Comparison of ENCODE assay signal across 7 mouse cellular contexts in the genomic region with DNA sequence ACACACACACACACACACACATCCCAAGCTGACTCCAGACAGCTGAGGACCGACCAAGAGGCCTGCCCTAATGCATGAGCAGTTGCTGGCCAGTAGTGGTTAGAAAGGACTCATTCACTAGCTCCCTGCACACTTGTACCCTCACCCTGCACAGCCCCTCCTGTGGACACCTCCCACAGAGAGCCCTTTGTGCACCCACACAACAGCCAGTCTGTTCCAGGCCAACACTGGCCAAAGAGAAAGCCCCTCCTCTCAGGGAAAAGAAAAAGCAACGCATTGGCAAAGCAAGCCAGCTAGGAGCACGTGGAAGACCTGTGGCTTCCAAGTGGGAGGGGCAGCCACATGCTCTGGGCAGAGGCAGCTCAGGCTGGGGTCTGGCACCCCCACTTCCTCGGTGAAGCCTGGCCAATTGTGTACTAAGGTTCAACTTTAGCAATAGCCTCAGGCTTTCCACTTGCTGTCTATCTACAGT. TPM values are rescaled to one million over a fixed set of nuclear protein-coding genes. Genes with fewer than 3 reads are reported as not detected.
DNase-seq lines count a peak whose midpoint lies in the region; ATAC-seq and TF ChIP-seq lines count a peak whose summit lies in the region.

No protein-coding gene starts in this region.

- peak overlapping the region; percentile 6 for H3K4me3 ChIP-seq in embryonic facial prominence, embryonic 13.5 days
- no peak overlapping the region for H3K4me3 ChIP-seq in intestine, postnatal 0 days (ENCODE audit: low read depth, low read length)
- no peak overlapping the region for H3K4me3 ChIP-seq in midbrain, embryonic 14.5 days (replicated peaks; ENCODE audit: low read depth, low read length)

- TF ChIP-seq CTCF in brain, embryonic 14.5 days (IDR thresholded peaks at IDR 0.05; ENCODE audit: borderline replicate concordance, extremely low read depth, insufficient read depth, insufficient read length), result no peak
- TF ChIP-seq CTCF in intestine, postnatal 0 days (IDR thresholded peaks at IDR 0.05; ENCODE audit: low read depth), result no peak

- H3K9me3 ChIP-seq in embryonic facial prominence, embryonic 13.5 days, result no peaks in the 10 kb centered on the region
- no peaks in the 10 kb centered on the region for H3K9me3 ChIP-seq in intestine, postnatal 0 days (ENCODE audit: control insufficient read depth)
- no peaks in the 10 kb centered on the region for H3K9me3 ChIP-seq in midbrain, embryonic 14.5 days (ENCODE audit: control insufficient read depth, low read length)

- DNase-seq in brain, embryonic 14.5 days (ENCODE audit: low read depth), result peak; percentile 96
- peak; percentile 88 to 94 for DNase-seq in heart, adult 18-20 months
- DNase-seq in left cerebral cortex, adult 9 months (ENCODE audit: low spot score in 2 of 2), result peak; percentile 82 to 89
- DNase-seq in midbrain, embryonic 14.5 days, result peak; percentile 72
- DNase-seq in thymus, postnatal 25 days, result no peak

- peak; percentile 56 for ATAC-seq in embryonic facial prominence, embryonic 13.5 days (ENCODE audit: insufficient number of reproducible peaks, insufficient read depth, low FRiP score, low TSS enrichment, low read depth)
- no peak for ATAC-seq in intestine, postnatal 0 days
- peak; percentile 67 for ATAC-seq in midbrain, embryonic 14.5 days (ENCODE audit: low FRiP score, low TSS enrichment)

- no peaks in the 10 kb centered on the region for H3K27me3 ChIP-seq in embryonic facial prominence, embryonic 13.5 days
- H3K27me3 ChIP-seq in intestine, postnatal 0 days (replicated peaks; ENCODE audit: control insufficient read depth, insufficient read depth, low read length), result no peaks in the 10 kb centered on the region
- no peaks in the 10 kb centered on the region for H3K27me3 ChIP-seq in midbrain, embryonic 14.5 days (ENCODE audit: control insufficient read depth, insufficient read depth, low read length)

- peaks cover 89% of the 10 kb centered on the region for H3K36me3 ChIP-seq in embryonic facial prominence, embryonic 13.5 days
- H3K36me3 ChIP-seq in intestine, postnatal 0 days (ENCODE audit: control insufficient read depth, insufficient read depth), result peaks cover 75% of the 10 kb centered on the region
- H3K36me3 ChIP-seq in midbrain, embryonic 14.5 days (ENCODE audit: control insufficient read depth, insufficient read depth, low read length), result peaks cover 93% of the 10 kb centered on the region

- H3K27ac ChIP-seq in embryonic facial prominence, embryonic 13.5 days, result peak overlapping the region; percentile 91
- 0 out of 2 replicates have a peak overlapping the region, but pooled peaks have one; percentile 21 for H3K27ac ChIP-seq in intestine, postnatal 0 days (ENCODE audit: low read depth, low read length)
- H3K27ac ChIP-seq in midbrain, embryonic 14.5 days (replicated peaks; ENCODE audit: low read depth, low read length), result peak overlapping the region; percentile 57

- peak overlapping the region; percentile 51 for H3K9ac ChIP-seq in embryonic facial prominence, embryonic 13.5 days
- H3K9ac ChIP-seq in intestine, postnatal 0 days (ENCODE audit: low read depth, low read length), result no peak overlapping the region
- H3K9ac ChIP-seq in midbrain, embryonic 14.5 days (replicated peaks; ENCODE audit: low read length), result no peak overlapping the region

- TF ChIP-seq POLR2A in brain, embryonic 14.5 days (IDR thresholded peaks at IDR 0.05; ENCODE audit: borderline replicate concordance, extremely low read depth, insufficient read depth, insufficient read length, poor library complexity, severe bottlenecking), result no peak

- peak overlapping the region; percentile 18; the same call in 1 of the 2 replicates for H3K4me2 ChIP-seq in embryonic facial prominence, embryonic 13.5 days
- H3K4me2 ChIP-seq in intestine, postnatal 0 days (replicated peaks; ENCODE audit: low read depth), result no peak overlapping the region
- peak overlapping the region; percentile 13 for H3K4me2 ChIP-seq in midbrain, embryonic 14.5 days (ENCODE audit: low read length)

- H3K4me1 ChIP-seq in embryonic facial prominence, embryonic 13.5 days, result peaks cover 92% of the 10 kb centered on the region
- peaks cover 11% of the 10 kb centered on the region for H3K4me1 ChIP-seq in intestine, postnatal 0 days (replicated peaks; ENCODE audit: control insufficient read depth, insufficient read depth, low read length)
- peaks cover 69% of the 10 kb centered on the region for H3K4me1 ChIP-seq in midbrain, embryonic 14.5 days (ENCODE audit: control insufficient read depth, insufficient read depth, low read length)

- 7% methylated on average over 4 of the region's 4 CpGs for WGBS in embryonic facial prominence, embryonic 13.5 days
- 25% methylated on average over 4 of the region's 4 CpGs for WGBS in intestine, postnatal 0 days
- WGBS in midbrain, embryonic 14.5 days, result 7% methylated on average over 4 of the region's 4 CpGs

RNA-seq across cellular contexts. Expression of a gene that starts 7.6 kb away (rescaled TPM):
- 53.3 and 83.2 TPM in 2 replicates for polyA plus RNA-seq in brain, embryonic 14.5 days (2012; rRNA removed)
- polyA plus RNA-seq in embryonic facial prominence, embryonic 13.5 days (2015; fragmentation: Nextera tagmentation; extraction: Ambion mirVana), result 54.0 and 55.8 TPM in 2 replicates
- 10 to 100 TPM; 57.4 to 60.8 TPM for total RNA-seq in heart, adult 18-20 months (2021)
- 12.4 and 13.4 TPM in 2 replicates for polyA plus RNA-seq in intestine, postnatal 0 days (2015; fragmentation: Nextera tagmentation; extraction: Ambion mirVana)
- 61.0 and 77.7 TPM in 2 replicates for polyA plus RNA-seq in midbrain, embryonic 14.5 days (2014; fragmentation: Nextera tagmentation; extraction: Ambion mirVana)

Comparison
In these comparisons a context has a peak if more than half of its experiments do, and no peak if none do; other contexts are left out.
1. H3K27ac ChIP-seq: peak in every context shown above with its lines; median percentile 91 in embryonic facial prominence, embryonic 13.5 days; 57 in midbrain, embryonic 14.5 days; 21 in intestine, postnatal 0 days.